18 mouse cellular contexts compared by ENCODE assay signal in the genomic region with DNA sequence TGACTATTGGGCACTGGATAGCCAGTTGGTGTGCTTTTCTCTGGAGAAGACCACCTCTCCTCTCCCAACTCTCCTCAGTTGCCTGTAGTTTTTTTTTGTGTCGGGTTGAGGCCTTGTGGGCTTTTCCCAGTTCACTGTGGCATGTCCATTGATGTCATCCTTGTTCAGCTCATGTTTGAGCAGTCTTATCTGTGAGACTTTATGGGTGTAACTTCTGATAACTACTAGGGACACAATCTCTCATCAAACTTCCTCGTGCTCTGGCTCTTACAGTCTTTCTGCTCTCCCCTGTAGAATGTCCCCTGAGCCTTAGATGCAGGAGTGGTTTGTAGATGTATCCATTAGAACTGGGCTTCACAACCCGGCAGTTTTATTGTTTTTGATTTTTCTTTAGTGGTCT. TPM values are rescaled to one million over a fixed set of nuclear protein-coding genes. Genes with fewer than 3 reads are reported as not detected.
DNase-seq lines count a peak whose midpoint lies in the region; ATAC-seq lines count a peak whose summit lies in the region.
"Had no signal": no experiment of that assay in that cellular context is flagged by ENCODE, and none has a peak within 500 bp of the region (broad histone marks: within the 10 kb centered on the region; RNA-seq: fewer than 3 reads in every experiment).

No protein-coding gene starts in this region.

- no peak for DNase-seq in liver
- DNase-seq in liver, embryonic 13.5 days = no peak
- DNase-seq in left cerebral cortex, postnatal 36 days (ENCODE audit: low spot score in 2 of 2) = no peak
- no peak for DNase-seq in kidney, adult 8-10 months
- DNase-seq: adrenal gland, adult 8-10 months; adrenal gland, postnatal 36 days; cerebellum, adult 8-10 months; cerebellum, postnatal 14 days; embryo, embryonic 11 days; gastrocnemius, postnatal 14 days had no signal

- ATAC-seq in liver, embryonic 12.5 days = peak; percentile 70
- peak; percentile 75 for ATAC-seq in liver, embryonic 13.5 days (ENCODE audit: low read depth)
- ATAC-seq in megakaryocyte-erythroid progenitor cell, adult 5-6 weeks (replicated peaks; ENCODE audit: low FRiP score, low TSS enrichment, poor library complexity, severe bottlenecking) = peak; percentile 27; the same call in 1 of the 2 replicates
- ATAC-seq: forebrain, embryonic 16.5 days had no signal

- peaks cover 18% of the 10 kb centered on the region for H3K36me3 ChIP-seq in liver, embryonic 12.5 days
- peaks cover 13% of the 10 kb centered on the region for H3K36me3 ChIP-seq in liver, embryonic 13.5 days
- H3K36me3 ChIP-seq: embryonic facial prominence, embryonic 15.5 days had no signal

- intact Hi-C loops in left cerebral cortex, postnatal 36 days (cut with DNase I) = no loop called here

- peaks cover 63% of the 10 kb centered on the region for H3K4me1 ChIP-seq in liver, embryonic 12.5 days
- H3K4me1 ChIP-seq in liver, embryonic 13.5 days (replicated peaks) = peaks cover 70% of the 10 kb centered on the region

- no peaks in the 10 kb centered on the region for H3K9me3 ChIP-seq in liver, embryonic 12.5 days (replicated peaks)
- no peaks in the 10 kb centered on the region for H3K9me3 ChIP-seq in liver, embryonic 13.5 days (replicated peaks)
- H3K9me3 ChIP-seq: embryonic facial prominence, embryonic 15.5 days; forebrain, embryonic 12.5 days; heart, embryonic 12.5 days; hindbrain, embryonic 15.5 days had no signal

- no peak overlapping the region; the same call in 1 of the 2 replicates for H3K4me3 ChIP-seq in liver, embryonic 12.5 days
- H3K4me3 ChIP-seq in liver, embryonic 13.5 days (replicated peaks) = no peak overlapping the region; the same call in 1 of the 2 replicates
- H3K4me3 ChIP-seq: embryonic facial prominence, embryonic 15.5 days; forebrain, embryonic 12.5 days; heart, embryonic 12.5 days; hindbrain, embryonic 15.5 days had no signal

- H3K27ac ChIP-seq in liver, embryonic 12.5 days = peak overlapping the region; percentile 69
- peak overlapping the region; percentile 71 for H3K27ac ChIP-seq in liver, embryonic 13.5 days
- H3K27ac ChIP-seq: embryonic facial prominence, embryonic 15.5 days; forebrain, embryonic 12.5 days; hindbrain, embryonic 15.5 days had no signal

- peak overlapping the region; percentile 42; the same call in 1 of the 2 replicates for H3K9ac ChIP-seq in liver, embryonic 12.5 days
- peak overlapping the region; percentile 34; the same call in 1 of the 2 replicates for H3K9ac ChIP-seq in liver, embryonic 13.5 days
- H3K9ac ChIP-seq: embryonic facial prominence, embryonic 15.5 days; forebrain, embryonic 12.5 days; heart, embryonic 12.5 days; hindbrain, embryonic 15.5 days had no signal

- H3K27me3 ChIP-seq in liver, embryonic 12.5 days (replicated peaks) = no peaks in the 10 kb centered on the region
- no peaks in the 10 kb centered on the region for H3K27me3 ChIP-seq in liver, embryonic 13.5 days
- H3K27me3 ChIP-seq: CH12.LX; embryonic facial prominence, embryonic 15.5 days; forebrain, embryonic 12.5 days; heart, embryonic 12.5 days; hindbrain, embryonic 15.5 days had no signal

- 34% methylated on average over 3 of the region's 3 CpGs for WGBS in liver, embryonic 12.5 days (ENCODE audit: insufficient replicate concordance)
- 30% methylated on average over 3 of the region's 3 CpGs for WGBS in liver, embryonic 13.5 days (ENCODE audit: insufficient replicate concordance)

- peak overlapping the region; percentile 55 for H3K4me2 ChIP-seq in liver, embryonic 12.5 days
- peak overlapping the region; percentile 54 for H3K4me2 ChIP-seq in liver, embryonic 13.5 days
- H3K4me2 ChIP-seq: embryonic facial prominence, embryonic 15.5 days; forebrain, embryonic 12.5 days; heart, embryonic 12.5 days; hindbrain, embryonic 15.5 days had no signal

RNA-seq across cellular contexts. Expression of a gene that starts 5.2 kb away (rescaled TPM):
- polyA plus RNA-seq in liver, embryonic 12.5 days (2016; fragmentation: Nextera tagmentation; extraction: Ambion mirVana) = 18.3 and 18.6 TPM in 2 replicates
- 9.2 and 11.8 TPM in 2 replicates for polyA plus RNA-seq in liver, embryonic 13.5 days (2015; fragmentation: Nextera tagmentation; extraction: Ambion mirVana)
- total RNA-seq in megakaryocyte-erythroid progenitor cell, adult 5-6 weeks (2014; fragmentation: Nextera tagmentation) = 27.7 and 30.3 TPM in 2 replicates
- total RNA-seq in megakaryocyte-erythroid progenitor cell, adult 5-6 weeks (2017) = 24.0 and 28.9 TPM in 2 replicates
- 10 to 100 TPM; 29.6 to 41.0 TPM for total RNA-seq in left cerebral cortex, postnatal 36 days (2021)
